Mouse (Mus musculus): ENCODE measurements at regions not wholly inside any gene's neighbourhood (a gene's known extent, or its start where the extent isn't known, plus 50 kb on each side); places are given as distances from the start of the nearest gene placed in this dataset.

GRCm38 (mm10) chr10:39316533-39316932, 52.1 kb upstream of the Fyn start:
- DNase-seq (ENCODE audit: low spot score), result no peak

DNA sequence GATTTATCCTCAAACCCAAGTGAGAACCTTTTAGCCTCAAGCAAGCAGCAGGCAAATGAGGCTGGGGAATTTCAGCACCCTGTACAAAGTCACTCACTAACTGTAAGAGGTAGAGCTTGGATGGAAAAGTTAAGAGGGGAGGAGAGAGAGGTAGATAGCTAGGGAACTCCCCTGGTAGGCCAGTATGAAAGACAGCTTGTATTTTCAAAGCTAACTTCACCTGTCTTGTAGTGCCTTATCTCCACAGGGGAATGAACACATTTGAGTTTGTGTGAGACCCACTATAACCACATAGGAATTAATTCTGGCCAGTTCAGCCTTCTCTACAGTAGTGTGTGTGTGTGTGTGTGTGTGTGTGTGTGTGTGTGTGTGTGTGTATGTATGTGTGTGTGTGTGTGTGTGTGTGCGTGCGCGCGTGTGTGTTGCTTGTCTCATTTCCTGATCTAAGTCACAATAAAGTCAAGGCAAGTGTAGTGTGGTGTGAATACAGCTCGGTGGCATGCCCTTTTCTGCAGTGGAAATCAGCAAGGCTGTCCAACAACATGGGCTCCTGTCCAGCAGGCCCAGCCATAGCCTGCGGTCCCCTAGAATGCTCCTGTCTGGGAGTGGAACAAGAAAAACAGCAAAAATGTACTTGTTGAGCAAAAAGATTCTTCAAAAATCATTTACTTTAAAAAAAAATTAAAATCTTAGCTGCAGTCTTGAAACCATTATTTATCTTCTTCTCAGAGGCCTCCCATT, 53.1 kb upstream of the Fyn start:
- DNase-seq (ENCODE audit: low spot score), result no peak

GRCm38 (mm10) chr10:39311501-39311900, 57.2 kb upstream of the Fyn start:
- no peak for DNase-seq (ENCODE audit: low spot score)

- DNase-seq (ENCODE audit: low spot score), result no peak
Measured at GRCm38 (mm10) chr10:39308535-39308934, 60.1 kb upstream of the Fyn start.

GRCm38 (mm10) chr10:39292703-39293496, 75.8 kb upstream of the Fyn start:
- DNase-seq (ENCODE audit: low spot score), result no peak

- no peak for DNase-seq (ENCODE audit: low spot score)
Measured at GRCm38 (mm10) chr10:39291747-39292198, 76.9 kb upstream of the Fyn start.

DNA sequence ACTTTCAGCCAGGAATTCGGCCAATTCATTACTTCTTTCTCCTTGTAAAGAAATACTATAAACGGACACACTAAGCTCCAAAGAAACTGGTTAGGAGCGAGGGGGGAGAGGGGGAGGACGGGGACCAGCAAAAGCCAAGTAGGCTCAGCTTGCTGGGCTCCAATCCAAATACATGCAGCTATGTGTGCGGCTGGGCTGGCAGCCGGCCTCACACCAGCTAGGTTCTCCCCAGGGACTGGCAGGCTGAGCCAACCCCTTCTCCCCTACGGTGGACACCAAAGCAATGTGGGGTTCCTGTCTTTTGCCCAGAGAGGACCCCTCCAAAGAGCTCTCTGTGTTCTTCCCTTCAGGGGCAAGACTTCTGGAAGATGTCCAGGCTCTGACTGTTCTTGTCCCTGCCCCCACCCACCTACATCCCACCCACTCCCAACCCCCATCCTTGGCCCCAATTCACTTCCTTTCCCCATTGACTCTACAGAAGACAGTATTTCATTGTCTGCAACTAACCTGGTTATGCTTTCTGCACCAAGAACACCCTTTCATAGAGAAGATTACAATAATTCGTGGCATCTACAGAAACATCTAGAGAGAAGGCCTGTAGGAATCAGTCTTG, 77.4 kb upstream of the Fyn start:
- peak; percentile 42 for DNase-seq (ENCODE audit: low spot score)

DNA sequence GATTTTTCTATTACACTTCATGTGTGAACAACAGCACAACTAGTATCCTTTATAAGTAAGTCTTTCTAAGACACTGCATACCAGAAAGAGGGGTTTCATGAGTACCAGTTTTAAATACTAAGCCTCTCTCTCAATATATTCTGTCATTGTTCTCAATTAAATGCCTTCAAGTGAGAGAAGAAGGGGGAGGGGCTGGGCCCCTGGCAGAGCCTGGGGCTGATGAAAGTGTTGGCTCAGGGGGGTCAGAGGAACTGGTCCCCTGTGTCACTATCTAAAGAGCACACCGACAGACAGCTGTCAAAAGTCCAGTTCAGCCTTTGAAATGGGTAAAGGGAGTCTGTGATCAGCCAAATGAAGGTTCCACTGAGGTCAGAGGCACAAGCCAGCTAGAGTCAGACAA, 78.4 kb upstream of the Fyn start:
- DNase-seq (ENCODE audit: low spot score), result no peak

GRCm38 (mm10) chr10:39280366-39281000, 88.2 kb upstream of the Fyn start:
- DNase-seq (ENCODE audit: low spot score), result no peak

DNA sequence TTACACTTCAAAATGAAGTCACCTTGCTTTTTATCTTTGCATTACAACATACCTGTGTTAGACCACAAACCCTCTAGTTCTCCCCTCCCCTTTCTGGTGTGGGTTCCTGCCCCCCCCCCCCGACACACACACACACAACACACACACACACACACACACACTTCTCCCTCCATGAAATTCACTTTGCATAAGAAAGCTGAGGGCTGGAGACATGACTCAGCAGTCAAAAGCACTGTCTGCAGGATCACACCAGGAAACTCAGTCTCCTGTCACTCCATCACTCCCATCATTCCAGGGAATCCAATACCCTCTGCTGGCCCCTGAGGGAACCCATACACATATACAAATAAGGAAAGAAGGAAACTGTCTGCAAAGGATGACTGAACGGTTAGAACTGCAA, 94.5 kb upstream of the Fyn start:
- DNase-seq (ENCODE audit: low spot score), result no peak

DNA sequence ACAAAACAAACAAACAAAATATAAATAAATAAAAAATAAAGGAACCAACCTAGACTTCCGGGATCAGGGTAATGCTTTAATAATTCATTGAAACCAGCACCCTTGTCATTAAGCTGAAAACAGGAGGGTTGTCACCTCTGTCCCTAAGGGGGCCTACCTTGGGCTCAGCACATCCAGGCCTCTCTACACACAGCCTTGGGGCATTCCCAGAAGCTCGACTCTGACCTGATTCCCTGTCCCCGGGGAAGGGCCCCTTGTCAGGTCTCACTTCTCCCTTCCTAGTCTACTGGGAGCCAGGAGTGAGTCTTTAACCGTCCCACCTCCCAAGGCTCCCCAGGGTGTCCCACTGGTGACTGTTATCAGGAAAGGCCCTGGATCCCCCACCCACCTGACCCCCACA, 95.2 kb upstream of the Fyn start:
- no peak for DNase-seq (ENCODE audit: low spot score)

- DNase-seq (ENCODE audit: low spot score), result no peak
Measured at GRCm38 (mm10) chr10:39272387-39272949, 96.2 kb upstream of the Fyn start.

GRCm38 (mm10) chr10:39270406-39270805, 98.2 kb upstream of the Fyn start:
- DNase-seq (ENCODE audit: low spot score), result no peak

DNA sequence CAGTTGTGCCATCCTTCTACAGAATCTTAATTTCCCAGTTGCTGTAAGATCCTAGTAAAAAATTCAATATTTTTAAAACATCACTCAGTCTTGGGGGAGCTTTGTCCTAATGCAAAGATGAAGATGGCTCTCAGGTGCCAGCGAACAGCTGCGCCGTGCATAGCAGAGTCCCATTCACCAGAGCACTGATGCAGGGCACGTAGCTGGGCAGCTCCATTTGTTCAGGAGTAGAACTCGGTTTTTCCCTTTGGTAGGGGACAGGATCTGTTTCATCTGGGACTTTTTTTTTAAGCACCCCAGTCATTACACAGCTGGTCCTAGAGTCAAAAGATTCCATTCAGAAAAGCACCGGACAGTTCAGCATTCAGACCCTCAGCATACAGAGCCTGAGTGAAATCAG, 101.4 kb upstream of the Fyn start:
- DNase-seq (ENCODE audit: low spot score), result no peak

GRCm38 (mm10) chr10:39266482-39266881, 102.2 kb upstream of the Fyn start:
- peak; percentile 59 for DNase-seq (ENCODE audit: low spot score)

DNA sequence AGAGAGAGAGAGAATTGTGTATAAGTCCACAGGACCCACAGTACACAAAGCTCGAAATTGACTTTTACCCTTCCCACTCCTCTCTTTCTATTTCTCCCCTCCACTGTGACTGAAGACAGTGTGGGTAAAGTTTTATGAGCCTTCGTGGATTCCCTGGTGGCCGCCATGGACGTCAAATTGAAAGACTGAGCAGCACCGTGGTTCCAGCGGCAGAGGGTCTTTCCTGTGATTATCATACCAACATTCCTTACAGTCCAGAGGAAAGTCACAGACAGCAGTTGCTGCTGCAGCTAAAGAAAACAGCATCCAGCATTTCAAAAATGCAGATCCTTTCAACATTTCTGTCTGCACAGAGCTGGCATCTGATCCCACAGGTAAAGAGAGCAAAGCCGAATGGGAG, 98.9 kb upstream of the Ccn6 start:
- DNase-seq (ENCODE audit: low spot score), result no peak

- DNase-seq (ENCODE audit: low spot score), result no peak
Measured at GRCm38 (mm10) chr10:39261174-39262145, 97.9 kb upstream of the Ccn6 start.

- no peak for DNase-seq (ENCODE audit: low spot score)
Measured at GRCm38 (mm10) chr10:39260061-39260460, 96.5 kb upstream of the Ccn6 start.

- no peak for DNase-seq (ENCODE audit: low spot score)
Measured at GRCm38 (mm10) chr10:39257371-39258154, 94.0 kb upstream of the Ccn6 start.

GRCm38 (mm10) chr10:39254561-39254960, 91.0 kb upstream of the Ccn6 start:
- no peak for DNase-seq (ENCODE audit: low spot score)
